Mouse (Mus musculus): ENCODE results near the gene Ggta1.

- TF ChIP-seq UBTF (IDR thresholded peaks at IDR 0.05; ENCODE audit: low read depth, low read length) (no peak), USF1 (IDR thresholded peaks at IDR 0.05; ENCODE audit: low read depth, low read length) (no peak), E2F4 (IDR thresholded peaks at IDR 0.05; ENCODE audit: insufficient replicate concordance, low read depth, low read length) (no peak), POLR2A (IDR thresholded peaks at IDR 0.05; ENCODE audit: low read depth, low read length) (no peak), CTCF (conservative IDR thresholded peaks at IDR 0.05 in 1 of 2, IDR thresholded peaks at IDR 0.05 in 1 of 2; ENCODE audit: low read depth in 2 of 2, low read length in 2 of 2) (no peak), ELF1 (IDR thresholded peaks at IDR 0.05; ENCODE audit: low read depth, low read length) (no peak), PAX5 (IDR thresholded peaks at IDR 0.05; ENCODE audit: low read length) (no peak), EP300 (IDR thresholded peaks at IDR 0.05; ENCODE audit: low read length) (0 out of 2 replicates have a peak, but pooled peaks have one; percentile 31), MYC (IDR thresholded peaks at IDR 0.05; ENCODE audit: low read depth, low read length) (no peak), MXI1 (IDR thresholded peaks at IDR 0.05; ENCODE audit: low read depth, low read length) (no peak), ETS1 (conservative IDR thresholded peaks at IDR 0.05; ENCODE audit: low read depth, low read length) (peak; percentile 70), ZC3H11A (IDR thresholded peaks at IDR 0.05; ENCODE audit: low read depth, low read length) (no peak), BHLHE40 (IDR thresholded peaks at IDR 0.05; ENCODE audit: low read depth, low read length) (no peak)
Measured at GRCm38 (mm10) chr2:35453736-35454135, 9.3 kb downstream of the Ggta1 start.

Data from CH12.LX (cell line).